Mouse (Mus musculus): Measurements from ENCODE around the gene Tmem235.

GRCm38 (mm10) chr11:117820173-117820572 is 40.4 kb upstream of the Tmem235 start:
- no peak for TF ChIP-seq CTCF (IDR thresholded peaks at IDR 0.05; ENCODE audit: control insufficient read depth, insufficient read depth, low read length)
- TF ChIP-seq POLR2A (IDR thresholded peaks at IDR 0.05; ENCODE audit: borderline replicate concordance, control insufficient read depth, low read depth, low read length) = no peak
